In the genomic region with DNA sequence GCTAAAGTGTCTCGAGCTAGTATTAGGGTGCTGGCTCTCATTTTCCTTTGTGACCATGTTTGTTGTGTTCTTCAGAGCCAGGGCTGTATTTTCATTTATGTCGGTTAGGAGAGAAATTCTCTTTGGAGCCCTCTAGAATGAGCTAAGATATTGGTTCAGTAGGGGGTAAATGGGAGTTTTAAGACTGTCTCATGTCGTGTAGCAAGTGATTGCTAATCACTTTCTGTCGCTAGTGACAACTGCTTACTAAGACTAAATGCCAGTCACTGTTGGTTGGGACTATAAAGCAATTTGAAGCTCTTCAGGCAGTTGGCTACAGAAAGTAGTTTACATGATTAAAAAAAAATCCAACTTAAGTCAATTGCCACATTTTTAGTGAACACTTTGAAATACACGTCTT, we compare ENCODE assay signal across 26 mouse cellular contexts. TPM values are rescaled to one million over a fixed set of nuclear protein-coding genes. Genes with fewer than 3 reads are reported as not detected.
DNase-seq lines count a peak whose midpoint lies in the region; ATAC-seq lines count a peak whose summit lies in the region.
"Had no signal": no experiment of that assay in that cellular context is flagged by ENCODE, and none has a peak within 500 bp of the region (broad histone marks: within the 10 kb centered on the region; RNA-seq: fewer than 3 reads in every experiment).

No protein-coding gene starts in this region.

- peak; percentile 19 for ATAC-seq in forebrain, embryonic 16.5 days
- no peak for ATAC-seq in forebrain, embryonic 12.5 days (ENCODE audit: low FRiP score)
- no peak for ATAC-seq in hindbrain, embryonic 12.5 days (ENCODE audit: low FRiP score)
- ATAC-seq in neural tube, embryonic 13.5 days (ENCODE audit: low read depth): peak; percentile 16; the same call in 1 of the 2 replicates
- ATAC-seq: intestine, postnatal 0 days; liver, embryonic 12.5 days; liver, postnatal 0 days; Patski had no signal

- intact Hi-C loops in left cerebral cortex, postnatal 4 days (cut with DNase I): no loop called here

- H3K27ac ChIP-seq in forebrain, embryonic 16.5 days (ENCODE audit: low read length): peak overlapping the region; percentile 51
- no peak overlapping the region for H3K27ac ChIP-seq in forebrain, embryonic 12.5 days
- H3K27ac ChIP-seq in hindbrain, embryonic 12.5 days: peak overlapping the region; percentile 23; the same call in 1 of the 2 replicates
- no peak overlapping the region for H3K27ac ChIP-seq in hindbrain, embryonic 10.5 days
- peak overlapping the region; percentile 76 for H3K27ac ChIP-seq in neural tube, embryonic 13.5 days (replicated peaks)
- H3K27ac ChIP-seq: gastrocnemius, adult 2 months; heart, adult 2 months; liver, embryonic 12.5 days; midbrain, embryonic 12.5 days had no signal

- no peaks in the 10 kb centered on the region for H3K9me3 ChIP-seq in forebrain, embryonic 16.5 days (ENCODE audit: control insufficient read depth, low read length)
- no peaks in the 10 kb centered on the region for H3K9me3 ChIP-seq in forebrain, embryonic 12.5 days
- no peaks in the 10 kb centered on the region for H3K9me3 ChIP-seq in hindbrain, embryonic 12.5 days (replicated peaks)
- no peaks in the 10 kb centered on the region for H3K9me3 ChIP-seq in hindbrain, embryonic 10.5 days
- H3K9me3 ChIP-seq in neural tube, embryonic 13.5 days: no peaks in the 10 kb centered on the region
- H3K9me3 ChIP-seq: liver, embryonic 12.5 days; midbrain, embryonic 12.5 days had no signal

- H3K36me3 ChIP-seq in forebrain, embryonic 16.5 days (ENCODE audit: control insufficient read depth, insufficient read depth): peaks cover 4% of the 10 kb centered on the region
- peaks cover 6% of the 10 kb centered on the region; the same call in 1 of the 2 replicates for H3K36me3 ChIP-seq in forebrain, embryonic 12.5 days (replicated peaks)
- 0 out of 2 replicates have a peak, but pooled peaks cover 5% of the 10 kb centered on the region for H3K36me3 ChIP-seq in hindbrain, embryonic 12.5 days
- H3K36me3 ChIP-seq in hindbrain, embryonic 10.5 days: no peaks in the 10 kb centered on the region
- H3K36me3 ChIP-seq in neural tube, embryonic 13.5 days: peaks cover 6% of the 10 kb centered on the region
- H3K36me3 ChIP-seq: liver, embryonic 12.5 days had no signal

- no peak overlapping the region for H3K4me2 ChIP-seq in forebrain, embryonic 16.5 days (ENCODE audit: low read length)
- H3K4me2 ChIP-seq in forebrain, embryonic 12.5 days: no peak overlapping the region
- H3K4me2 ChIP-seq in hindbrain, embryonic 12.5 days (replicated peaks): no peak overlapping the region
- no peak overlapping the region for H3K4me2 ChIP-seq in neural tube, embryonic 13.5 days
- H3K4me2 ChIP-seq: liver, embryonic 12.5 days; midbrain, embryonic 12.5 days had no signal

- H3K4me1 ChIP-seq in forebrain, embryonic 16.5 days (replicated peaks; ENCODE audit: control insufficient read depth, insufficient read depth, low read length): peaks cover 56% of the 10 kb centered on the region
- H3K4me1 ChIP-seq in forebrain, embryonic 12.5 days: peaks cover 48% of the 10 kb centered on the region
- H3K4me1 ChIP-seq in hindbrain, embryonic 12.5 days: peaks cover 34% of the 10 kb centered on the region
- peaks cover 38% of the 10 kb centered on the region for H3K4me1 ChIP-seq in hindbrain, embryonic 10.5 days (replicated peaks)
- peaks cover 77% of the 10 kb centered on the region for H3K4me1 ChIP-seq in neural tube, embryonic 13.5 days (replicated peaks)
- H3K4me1 ChIP-seq: liver, embryonic 12.5 days; megakaryocyte, embryonic 14.5 days had no signal

- 9% methylated on average over 5 of the region's 5 CpGs for WGBS in forebrain, embryonic 16.5 days
- WGBS in forebrain, embryonic 12.5 days: 29% methylated on average over 5 of the region's 5 CpGs
- WGBS in hindbrain, embryonic 12.5 days: 40% methylated on average over 5 of the region's 5 CpGs
- 52% methylated on average over 5 of the region's 5 CpGs for whole genome bisulfite sequencing in hindbrain, embryonic 10.5 days
- 14% methylated on average over 5 of the region's 5 CpGs for WGBS in neural tube, embryonic 13.5 days

- H3K4me3 ChIP-seq in forebrain, embryonic 16.5 days (replicated peaks; ENCODE audit: low read length): no peak overlapping the region
- no peak overlapping the region for H3K4me3 ChIP-seq in forebrain, embryonic 12.5 days (replicated peaks)
- H3K4me3 ChIP-seq in hindbrain, embryonic 12.5 days: no peak overlapping the region
- H3K4me3 ChIP-seq in hindbrain, embryonic 10.5 days: no peak overlapping the region
- no peak overlapping the region for H3K4me3 ChIP-seq in neural tube, embryonic 13.5 days
- H3K4me3 ChIP-seq: gastrocnemius, adult 2 months; heart, adult 2 months; liver, embryonic 12.5 days; megakaryocyte, embryonic 14.5 days; midbrain, embryonic 12.5 days had no signal

- DNase-seq in hindbrain, embryonic 10.5 days (ENCODE audit: low spot score): no peak
- DNase-seq in neural tube, embryonic 10.5 days (ENCODE audit: extremely low spot score, low spot score): no peak
- DNase-seq in left cerebral cortex, postnatal 4 days: no peak
- DNase-seq: adrenal gland, postnatal 10 days; cerebellum, adult 11 months; cerebellum, adult 9-10 months; cerebellum, postnatal 36 days; gastrocnemius, adult 2 months; gastrocnemius, postnatal 36 days; heart, adult 2 months; heart, postnatal 4 days; kidney, adult 9 months; kidney, postnatal 10 days; liver, postnatal 0 days; lung, postnatal 4 days; thymus, adult 2 months; thymus, postnatal 36 days had no signal

- H3K27me3 ChIP-seq in forebrain, embryonic 16.5 days (replicated peaks; ENCODE audit: control insufficient read depth, insufficient read depth, low read length): no peaks in the 10 kb centered on the region
- no peaks in the 10 kb centered on the region for H3K27me3 ChIP-seq in forebrain, embryonic 12.5 days
- H3K27me3 ChIP-seq in hindbrain, embryonic 12.5 days: no peaks in the 10 kb centered on the region
- H3K27me3 ChIP-seq in hindbrain, embryonic 10.5 days (ENCODE audit: insufficient read depth, poor library complexity, severe bottlenecking): no peaks in the 10 kb centered on the region
- H3K27me3 ChIP-seq in neural tube, embryonic 13.5 days: no peaks in the 10 kb centered on the region
- H3K27me3 ChIP-seq: liver, embryonic 12.5 days; megakaryocyte, embryonic 14.5 days; midbrain, embryonic 12.5 days had no signal

- H3K9ac ChIP-seq in forebrain, embryonic 16.5 days (replicated peaks; ENCODE audit: low read depth, low read length): no peak overlapping the region
- H3K9ac ChIP-seq in forebrain, embryonic 12.5 days: no peak overlapping the region
- H3K9ac ChIP-seq in hindbrain, embryonic 12.5 days: no peak overlapping the region
- H3K9ac ChIP-seq in neural tube, embryonic 13.5 days: no peak overlapping the region
- H3K9ac ChIP-seq: liver, embryonic 12.5 days; liver, postnatal 0 days; midbrain, embryonic 12.5 days had no signal

RNA-seq across cellular contexts. Expression of gene Mpped2, which starts 27.6 kb away (rescaled TPM):
- polyA plus RNA-seq in forebrain, embryonic 16.5 days (2015; fragmentation: Nextera tagmentation; extraction: Ambion mirVana): 187 and 199 TPM in 2 replicates
- polyA plus RNA-seq in forebrain, embryonic 12.5 days (2016; fragmentation: Nextera tagmentation; extraction: Ambion mirVana): 165 and 177 TPM in 2 replicates
- 84.2 and 98.3 TPM in 2 replicates for polyA plus RNA-seq in hindbrain, embryonic 12.5 days (2016; fragmentation: Nextera tagmentation; extraction: Ambion mirVana)
- 30.4 and 35.2 TPM in 2 replicates for polyA plus RNA-seq in hindbrain, embryonic 10.5 days (2016; fragmentation: Nextera tagmentation; extraction: Ambion mirVana)
- 199 and 206 TPM in 2 replicates for polyA plus RNA-seq in neural tube, embryonic 13.5 days (2015; fragmentation: Nextera tagmentation; extraction: Ambion mirVana)
- 10 to 100 TPM; 83.3 to 84.6 TPM for total RNA-seq in left cerebral cortex, postnatal 4 days (2021)

Comparison
In these comparisons a context has a peak if more than half of its experiments do, and no peak if none do; other contexts are left out.
1. ATAC-seq: peak in forebrain, embryonic 16.5 days (single experiment) and neural tube, embryonic 13.5 days (single experiment); none in forebrain, embryonic 12.5 days (single experiment) and hindbrain, embryonic 12.5 days (single experiment).
2. H3K27ac ChIP-seq: peak in forebrain, embryonic 16.5 days (single experiment), hindbrain, embryonic 12.5 days (single experiment) and neural tube, embryonic 13.5 days (single experiment); none in forebrain, embryonic 12.5 days (single experiment) and hindbrain, embryonic 10.5 days (single experiment).